Mouse (Mus musculus) liver, adult 2 months (tissue): ENCODE data around the gene Lmf1.

Experiments
- CTCF ChIP-seq: fragments of 200-500 bp; IDR thresholded peaks from 2 replicates; pipeline ENCODE4 v1.5.1; 2011; ENCODE audit warnings: low read depth, low read length, control low read depth
- POLR2A ChIP-seq: fragments of 200-500 bp; IDR thresholded peaks from 2 replicates; pipeline ENCODE4 v1.6.1; 2011; ENCODE audit warnings: low read length, control low read depth; ENCODE audit not compliant: insufficient read depth; ENCODE audit errors: extremely low read depth

DNA sequence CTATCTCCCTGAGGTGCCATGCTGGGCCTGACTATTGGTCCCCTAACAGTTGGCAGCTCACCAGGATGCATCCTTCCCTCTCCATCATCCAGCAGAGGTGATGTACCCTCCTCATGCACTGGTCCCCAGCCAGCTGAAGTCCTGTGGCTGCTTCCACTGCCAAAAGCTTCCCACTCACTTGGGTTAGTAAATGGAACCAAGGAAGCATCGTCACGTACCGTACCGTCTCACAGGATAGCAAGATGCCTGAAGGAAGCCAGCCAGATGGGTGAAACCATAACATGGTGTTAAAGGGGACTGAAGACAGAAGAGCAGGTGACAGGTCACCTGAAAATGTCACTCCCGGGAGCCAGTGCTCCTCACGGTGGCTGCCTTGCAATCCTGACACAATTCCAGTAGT, 86.6 kb downstream of the Lmf1 start:
- TF ChIP-seq CTCF (no peak), POLR2A (no peak)
